Mouse (Mus musculus) midbrain, embryonic 16.5 days (tissue): Measurements from ENCODE around the gene D630039A03Rik. TPM values are rescaled to one million over a fixed set of nuclear protein-coding genes. Genes with fewer than 3 reads are reported as not detected.
A peak's percentile ranks its signal among the peaks of the same experiment; 100 is the strongest.

ENCODE experiments used
- ATAC-seq: fragments of 200-750 bp; cut with Nextera tagmentation; 2 replicates; pipeline ENCODE4 v1.8.0; 2017; ENCODE audit warnings: moderate TSS enrichment
- H3K27ac ChIP-seq: fragments of 300-500 bp; sonication (generic); 2 replicates; pipeline ENCODE4 v1.5.1; 2014; ENCODE audit warnings: mild to moderate bottlenecking, low read length, mixed read lengths
- H3K27me3 ChIP-seq: fragments of 300-500 bp; sonication (generic); 2 replicates; pipeline ENCODE4 v1.6.1; 2014; ENCODE audit warnings: low read depth, low read length, mixed read lengths; ENCODE audit not compliant: control insufficient read depth, insufficient read depth
- H3K36me3 ChIP-seq: fragments of 300-500 bp; sonication (generic); 2 replicates; pipeline ENCODE4 v1.6.1; 2014; ENCODE audit warnings: mild to moderate bottlenecking, low read length, moderate library complexity, mixed read lengths; ENCODE audit not compliant: control insufficient read depth, insufficient read depth
- H3K4me1 ChIP-seq: fragments of 300-500 bp; sonication (generic); 2 replicates; pipeline ENCODE4 v1.6.1; 2014; ENCODE audit warnings: mild to moderate bottlenecking, low read length, mixed read lengths; ENCODE audit not compliant: control insufficient read depth, insufficient read depth
- H3K4me2 ChIP-seq: fragments of 300-500 bp; sonication (generic); 2 replicates; pipeline ENCODE4 v1.6.1; 2014; ENCODE audit warnings: mild to moderate bottlenecking, low read length, mixed read lengths
- H3K4me3 ChIP-seq: fragments of 300-500 bp; sonication (generic); 2 replicates; pipeline ENCODE4 v1.5.1; 2014; ENCODE audit warnings: low read depth, mild to moderate bottlenecking, low read length, moderate library complexity, mixed read lengths
- H3K9ac ChIP-seq: fragments of 300-500 bp; sonication (generic); 2 replicates; pipeline ENCODE4 v1.6.1; 2014; ENCODE audit warnings: low read depth, low read length, mixed read lengths
- H3K9me3 ChIP-seq: fragments of 300-500 bp; sonication (generic); replicated peaks from 2 replicates; pipeline ENCODE4 v1.6.1; 2014; ENCODE audit warnings: mild to moderate bottlenecking, low read length, mixed read lengths; ENCODE audit not compliant: control insufficient read depth, poor library complexity, severe bottlenecking
- WGBS: fragments of 180-500 bp; shearing (Covaris S2); extraction: QIAGEN DNeasy Blood & Tissue Kit; methylation state at CpG from one replicate; pipeline ENCODE4 v1.1.7; 2014; 5-methylcytosine and 5-hydroxymethylcytosine counted together
- polyA plus RNA-seq: library from polyadenylated mRNA; unstranded; fragments of >200 nt; fragmentation: Nextera tagmentation; extraction: Ambion mirVana; gene quantifications from 2 replicates; pipeline ENCODE4 v1.2.1, GENCODE M21; 2015

The D630039A03Rik gene
- polyA plus RNA-seq, 1 experiment from 2014 or later = not detected

DNA sequence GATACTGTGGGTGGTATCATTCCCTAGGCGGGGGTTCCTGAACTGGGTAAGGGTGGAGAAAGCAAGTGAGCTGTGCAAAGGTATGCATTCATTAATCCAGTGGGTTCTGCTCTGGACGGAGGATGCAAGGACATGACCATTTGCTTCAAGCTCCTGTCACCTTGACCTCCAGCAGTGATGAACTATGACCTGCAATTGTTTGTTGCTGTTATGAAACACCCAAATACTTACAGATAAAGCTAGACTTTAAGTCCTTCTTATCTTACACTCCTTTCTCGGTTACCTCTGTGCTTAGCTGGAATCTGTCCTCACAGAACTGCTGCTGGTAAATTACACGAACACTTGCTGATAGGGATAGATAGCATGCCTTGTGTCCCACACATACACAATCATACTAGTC lies 24.5 kb upstream of the D630039A03Rik start:
- ATAC-seq = no peak
- H3K27ac ChIP-seq = no peak overlapping the region
- H3K4me3 ChIP-seq = no peak overlapping the region
- WGBS = 91% methylated on average over 4 of the region's 4 CpGs
- H3K4me2 ChIP-seq = no peak overlapping the region
- H3K4me1 ChIP-seq = no peaks in the 10 kb centered on the region
- no peak overlapping the region for H3K9ac ChIP-seq
- no peaks in the 10 kb centered on the region for H3K27me3 ChIP-seq
- H3K9me3 ChIP-seq = no peaks in the 10 kb centered on the region
- peaks cover 9% of the 10 kb centered on the region for H3K36me3 ChIP-seq

DNA sequence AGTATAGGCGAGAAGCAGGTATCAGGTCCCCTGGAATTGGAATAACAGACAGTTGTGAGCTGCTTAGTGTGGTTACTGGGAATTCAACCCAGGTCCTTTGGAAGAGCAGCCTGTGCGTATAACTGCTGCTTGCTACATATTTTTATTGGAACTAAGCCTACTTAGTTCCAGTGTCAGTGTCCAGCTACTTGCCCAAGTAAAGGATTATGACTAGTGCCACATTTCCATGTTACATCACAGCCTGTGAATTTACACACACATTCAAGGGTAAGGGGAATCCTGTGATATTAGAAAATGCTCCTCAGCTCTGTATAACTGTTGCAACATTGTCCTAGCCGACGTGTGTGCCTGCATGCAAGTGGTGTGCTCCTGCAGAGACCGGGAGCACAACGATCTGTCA lies 21.2 kb upstream of the D630039A03Rik start:
- H3K9ac ChIP-seq = no peak overlapping the region
- no peak for ATAC-seq
- H3K9me3 ChIP-seq = no peaks in the 10 kb centered on the region; the same call in 1 of the 2 replicates
- 88% methylated on average over 6 of the region's 6 CpGs for WGBS
- no peaks in the 10 kb centered on the region for H3K27me3 ChIP-seq
- no peaks in the 10 kb centered on the region for H3K4me1 ChIP-seq
- H3K4me2 ChIP-seq = no peak overlapping the region
- H3K36me3 ChIP-seq = no peaks in the 10 kb centered on the region
- no peak overlapping the region for H3K4me3 ChIP-seq
- no peak overlapping the region for H3K27ac ChIP-seq

DNA sequence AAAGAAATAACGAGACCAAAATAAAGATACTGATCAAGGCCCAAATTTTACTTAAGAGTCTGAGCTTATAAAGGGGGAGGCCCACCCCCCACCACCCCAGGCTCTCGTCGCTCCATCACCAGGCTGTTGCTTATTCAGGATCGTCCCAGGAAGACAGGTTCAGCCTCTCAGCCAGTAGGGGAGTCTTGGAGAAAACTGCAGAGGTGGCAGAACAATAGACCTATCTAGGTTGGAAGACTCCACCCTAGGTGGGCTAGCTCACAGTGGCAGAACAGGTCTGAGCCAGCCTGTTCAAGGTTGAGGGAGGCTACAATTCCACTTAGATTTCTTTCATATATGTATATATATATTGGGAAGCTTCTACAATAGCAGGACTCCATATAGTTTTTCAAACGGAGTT lies 18.1 kb upstream of the D630039A03Rik start:
- ATAC-seq = no peak
- no peaks in the 10 kb centered on the region; the same call in 1 of the 2 replicates for H3K9me3 ChIP-seq
- WGBS = 82% methylated on average over 5 of the region's 5 CpGs

DNA sequence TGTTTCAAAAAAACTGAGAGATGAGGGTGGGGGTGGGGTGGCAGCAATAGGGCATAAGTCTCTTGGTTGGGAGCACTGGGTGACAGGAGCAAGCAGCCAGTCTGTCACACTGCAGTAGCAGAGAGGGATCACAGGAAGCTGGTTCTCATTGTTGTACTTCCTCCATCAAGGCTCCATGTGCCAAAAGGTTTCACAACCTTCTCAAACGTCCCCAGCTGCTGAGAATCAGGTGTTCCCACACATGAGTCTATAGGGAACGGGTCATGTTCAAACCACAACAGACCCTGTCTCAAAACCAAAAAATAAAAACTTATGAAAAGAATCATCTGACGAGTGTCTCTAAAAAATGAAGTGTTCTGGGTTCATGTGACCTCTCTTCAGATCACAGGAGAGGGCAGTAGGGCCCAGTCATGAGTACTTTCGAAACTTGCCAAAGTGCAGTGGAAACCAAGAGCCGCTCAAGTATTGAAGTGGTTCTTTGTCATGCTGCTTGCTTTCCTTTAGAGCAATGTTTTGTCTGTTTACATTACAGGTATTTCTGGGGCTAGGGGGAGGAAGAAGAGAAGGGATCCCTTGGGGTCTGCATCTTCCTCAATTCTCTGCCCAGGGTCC lies 14.6 kb upstream of the D630039A03Rik start:
- no peak overlapping the region for H3K4me3 ChIP-seq
- no peaks in the 10 kb centered on the region for H3K36me3 ChIP-seq
- ATAC-seq = no peak
- no peaks in the 10 kb centered on the region; the same call in 1 of the 2 replicates for H3K9me3 ChIP-seq
- H3K4me1 ChIP-seq = no peaks in the 10 kb centered on the region
- H3K4me2 ChIP-seq = no peak overlapping the region
- H3K27me3 ChIP-seq = no peaks in the 10 kb centered on the region
- no peak overlapping the region for H3K27ac ChIP-seq
- H3K9ac ChIP-seq = no peak overlapping the region
- WGBS = 82% methylated on average over 5 of the region's 5 CpGs

More for the DNA sequence above, 18.1 kb upstream of the D630039A03Rik start:
- Histone ChIP-seq H3K27me3 (no peaks in the 10 kb centered on the region), H3K4me2 (no peak overlapping the region), H3K36me3 (no peaks in the 10 kb centered on the region), H3K9ac (no peak overlapping the region), H3K4me3 (no peak overlapping the region), H3K27ac (no peak overlapping the region), H3K4me1 (no peaks in the 10 kb centered on the region)

DNA sequence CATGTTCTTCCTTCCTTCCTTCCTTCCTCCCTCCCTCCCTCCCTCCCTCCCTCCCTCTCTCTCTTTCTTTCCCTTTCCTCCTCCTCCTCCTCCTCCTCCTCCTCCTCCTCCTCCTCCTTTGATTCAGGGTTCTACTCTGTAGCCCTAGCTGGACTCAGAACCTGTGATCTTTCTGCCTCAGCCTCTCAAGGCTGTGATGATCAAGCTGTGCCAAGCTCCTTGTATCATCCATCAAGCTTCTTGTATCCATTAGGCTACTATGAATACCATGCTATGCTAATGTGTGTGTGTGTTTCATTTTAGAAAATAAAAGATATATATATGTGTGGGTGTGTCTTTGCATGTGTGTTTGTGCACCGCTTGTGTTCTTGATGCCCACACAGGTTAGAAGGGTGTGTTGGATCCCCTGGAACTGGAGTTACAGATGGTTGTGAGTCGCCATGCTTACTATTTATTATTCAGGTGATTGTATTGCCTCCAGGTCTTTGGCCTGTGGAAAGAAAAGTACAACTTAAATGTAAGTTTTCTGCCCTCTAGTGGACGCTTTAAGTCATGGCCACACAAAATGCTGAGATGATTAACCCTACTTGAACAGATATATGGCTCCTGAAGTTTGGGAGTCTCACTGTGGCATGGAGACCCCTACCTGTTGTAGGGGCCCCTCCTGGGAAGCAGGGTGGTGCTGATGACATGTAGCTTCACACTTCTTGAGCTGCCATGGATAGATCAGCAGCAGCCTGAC lies 11.5 kb upstream of the D630039A03Rik start:
- H3K27me3 ChIP-seq = no peaks in the 10 kb centered on the region
- no peak overlapping the region for H3K9ac ChIP-seq
- H3K36me3 ChIP-seq = no peaks in the 10 kb centered on the region
- H3K4me1 ChIP-seq = peaks cover 2% of the 10 kb centered on the region; the same call in 1 of the 2 replicates
- no peaks in the 10 kb centered on the region; the same call in 1 of the 2 replicates for H3K9me3 ChIP-seq
- H3K4me3 ChIP-seq = no peak overlapping the region
- 22% methylated on average over 3 of the region's 3 CpGs for WGBS
- ATAC-seq = peak; percentile 79; the same call in 1 of the 2 replicates
- no peak overlapping the region for H3K27ac ChIP-seq
- H3K4me2 ChIP-seq = no peak overlapping the region

DNA sequence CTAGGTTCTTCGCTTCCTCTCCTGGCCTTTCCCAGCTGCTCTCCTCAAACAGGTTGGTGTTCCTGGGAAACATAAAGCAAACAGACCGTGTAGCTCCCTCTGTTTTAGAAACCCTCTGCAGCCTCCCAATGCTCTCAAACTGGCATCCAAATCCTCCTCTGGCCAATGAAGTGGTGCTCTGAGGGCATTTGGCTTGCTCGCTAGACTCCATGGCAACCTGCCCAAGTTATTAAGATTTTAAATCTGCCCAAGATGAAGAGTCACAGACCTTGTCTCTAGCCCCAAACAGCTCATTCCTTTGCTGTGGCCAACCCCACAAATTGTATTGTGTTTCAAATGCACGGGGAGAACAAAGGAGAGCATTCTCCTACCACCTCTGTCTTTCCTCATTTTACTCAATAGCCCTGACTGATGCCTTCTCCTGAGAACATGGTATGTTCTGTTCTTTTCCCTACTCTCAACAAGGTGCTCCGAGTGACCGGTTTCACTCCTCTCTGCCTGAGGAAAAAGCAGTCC lies 8.5 kb upstream of the D630039A03Rik start:
- Histone ChIP-seq H3K27ac (no peak overlapping the region), H3K4me3 (no peak overlapping the region), H3K9ac (no peak overlapping the region), H3K4me1 (peaks cover 7% of the 10 kb centered on the region), H3K36me3 (no peaks in the 10 kb centered on the region), H3K4me2 (no peak overlapping the region), H3K27me3 (no peaks in the 10 kb centered on the region), H3K9me3 (no peaks in the 10 kb centered on the region)
- ATAC-seq = no peak
- 78% methylated on average over 6 of the region's 6 CpGs for WGBS

DNA sequence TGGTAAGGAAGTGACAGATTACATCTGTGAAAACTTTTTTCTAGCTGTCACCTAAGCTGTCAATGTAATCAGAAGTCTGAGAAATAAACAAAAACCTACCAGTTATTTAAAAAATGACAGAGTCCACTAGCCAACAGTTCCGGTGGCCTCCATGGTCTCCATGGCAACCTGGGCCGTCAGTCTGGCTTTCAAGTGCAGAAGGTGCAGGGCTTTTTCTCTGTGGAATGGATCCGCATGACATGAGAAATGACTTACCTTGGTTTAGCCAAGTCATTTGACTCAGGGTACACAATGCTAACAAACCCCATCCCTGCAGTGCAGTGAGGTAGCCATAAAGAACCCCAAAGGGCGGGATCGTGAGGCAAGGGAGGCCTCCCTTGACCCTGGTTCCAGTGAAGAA lies 6.1 kb upstream of the D630039A03Rik start:
- Histone ChIP-seq H3K4me3 (no peak overlapping the region), H3K27me3 (no peaks in the 10 kb centered on the region), H3K9ac (0 out of 2 replicates have a peak overlapping the region, but pooled peaks have one; percentile 30), H3K36me3 (no peaks in the 10 kb centered on the region), H3K27ac (no peak overlapping the region), H3K9me3 (no peaks in the 10 kb centered on the region), H3K4me1 (peaks cover 7% of the 10 kb centered on the region), H3K4me2 (no peak overlapping the region)
- 0 out of 2 replicates have a peak, but pooled peaks have one; percentile 39 for ATAC-seq
- 25% methylated on average over 5 of the region's 5 CpGs for WGBS

DNA sequence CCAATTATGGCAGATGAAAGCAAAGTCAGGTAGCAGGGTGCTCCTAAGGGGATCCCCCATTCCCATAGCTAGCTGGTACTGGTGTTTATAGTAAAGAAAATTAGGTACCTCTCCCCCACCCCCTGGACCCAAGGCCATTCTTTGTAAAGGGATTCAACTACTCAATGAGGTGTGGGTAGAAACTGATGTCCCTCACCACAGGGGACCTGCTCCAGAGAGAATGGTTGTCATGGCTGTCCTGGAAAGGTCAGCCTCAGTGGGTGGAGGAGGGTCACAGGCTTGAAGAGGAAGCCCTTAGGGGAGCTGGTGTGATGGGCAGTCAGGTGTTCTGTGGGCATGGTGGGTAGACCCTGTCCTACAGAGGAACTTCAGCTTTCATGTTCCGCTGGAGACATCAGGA lies 4.4 kb upstream of the D630039A03Rik start:
- 73% methylated on average over 1 of the region's 1 CpGs for WGBS
- H3K9ac ChIP-seq = no peak overlapping the region

More for the DNA sequence above, 4.4 kb upstream of the D630039A03Rik start:
- no peak overlapping the region for H3K27ac ChIP-seq
- no peaks in the 10 kb centered on the region for H3K27me3 ChIP-seq
- no peak for ATAC-seq
- H3K36me3 ChIP-seq = no peaks in the 10 kb centered on the region
- H3K4me3 ChIP-seq = no peak overlapping the region
- H3K9me3 ChIP-seq = no peaks in the 10 kb centered on the region
- no peak overlapping the region for H3K4me2 ChIP-seq
- H3K4me1 ChIP-seq = peaks cover 7% of the 10 kb centered on the region
